Mouse (Mus musculus) central nervous system, embryonic 11.5 days (tissue): ENCODE data around the gene Sgsh. TPM values are rescaled to one million over a fixed set of nuclear protein-coding genes. Genes with fewer than 3 reads are reported as not detected.

Source experiments
- polyA plus RNA-seq: library from polyadenylated mRNA; depleted of rRNA; stranded (reverse); fragments of >200 nt; gene quantifications from 2 replicates; pipeline ENCODE4 v1.2.3, GENCODE M21; 2012; rRNA removed

Gene Sgsh
- polyA plus RNA-seq = 4.3 and 5.2 TPM in 2 replicates

GRCm38 (mm10) chr11:119355443-119356385 is at the start of gene Sgsh, which contains the start of gene Slc26a11:
TSS of gene Sgsh (minus strand) at chr11:119355536.
TSS of gene Slc26a11 (plus strand) at chr11:119355557.

GRCm38 (mm10) chr11:119392800-119393482 is 37.6 kb upstream of the Sgsh start, which contains the start of gene Rnf213:
TSS of gene Rnf213 (plus strand) at chr11:119393100.

GRCm38 (mm10) chr11:119307658-119307867 is 47.8 kb downstream of the Sgsh start, which contains the start of gene Card14:
TSS of gene Card14 (plus strand) at chr11:119307768.

GRCm38 (mm10) chr11:119299391-119300245 is 55.7 kb downstream of the Sgsh start, which contains the start of gene Eif4a3:
TSS of gene Eif4a3 (minus strand) at chr11:119300089.

Other genes with a start within 250 kb of the Sgsh start
- gene Tbc1d16, start 127.0 kb downstream of the Sgsh start, polyA plus RNA-seq = 36.8 and 38.2 TPM in 2 replicates
- gene Ccdc40, start 127.0 kb downstream of the Sgsh start, polyA plus RNA-seq = 12.2 and 15.1 TPM in 2 replicates
- gene Gaa, start 87.6 kb downstream of the Sgsh start, polyA plus RNA-seq = 26.6 and 38.0 TPM in 2 replicates
- 259 and 260 TPM in 2 replicates for gene Eif4a3, start 55.4 kb downstream of the Sgsh start, polyA plus RNA-seq
- 0.10 and 0.17 TPM in 2 replicates for gene Card14, start 47.8 kb downstream of the Sgsh start, polyA plus RNA-seq
- 6.7 and 11.3 TPM in 2 replicates for gene Slc26a11, start within 50 bp of the Sgsh start, polyA plus RNA-seq
- 2.1 and 5.3 TPM in 2 replicates for gene Rnf213, start 37.6 kb upstream of the Sgsh start, polyA plus RNA-seq
- 32.5 and 33.6 TPM in 2 replicates for gene Endov, start 135.8 kb upstream of the Sgsh start, polyA plus RNA-seq
- gene Nptx1, start 192.2 kb upstream of the Sgsh start, polyA plus RNA-seq = 2.4 and 3.9 TPM in 2 replicates
- gene Rptor, start 247.4 kb upstream of the Sgsh start, polyA plus RNA-seq = 21.0 and 24.9 TPM in 2 replicates